Mouse (Mus musculus) intestine, postnatal 0 days (tissue): Measurements from ENCODE around the gene Sh3bgrl2. TPM values are rescaled to one million over a fixed set of nuclear protein-coding genes. Genes with fewer than 3 reads are reported as not detected.

Source experiments
- ATAC-seq: fragments of 200-750 bp; cut with Nextera tagmentation; 2 replicates; pipeline ENCODE4 v1.8.0; 2017; ENCODE audit warnings: mild to moderate bottlenecking, moderate TSS enrichment, moderate library complexity
- H3K27ac ChIP-seq: fragments of 300-500 bp; sonication (generic); 2 replicates; pipeline ENCODE4 v1.5.1; 2014; ENCODE audit warnings: mild to moderate bottlenecking, low read depth, low read length, moderate library complexity
- H3K27me3 ChIP-seq: fragments of 300-500 bp; sonication (generic); replicated peaks from 2 replicates; pipeline ENCODE4 v1.6.1; 2014; ENCODE audit warnings: low read length, mixed read lengths; ENCODE audit not compliant: control insufficient read depth, insufficient read depth
- H3K36me3 ChIP-seq: fragments of 300-500 bp; sonication (generic); 2 replicates; pipeline ENCODE4 v1.6.1; 2014; ENCODE audit warnings: mild to moderate bottlenecking, moderate library complexity; ENCODE audit not compliant: control insufficient read depth, insufficient read depth
- H3K4me1 ChIP-seq: fragments of 300-500 bp; sonication (generic); replicated peaks from 2 replicates; pipeline ENCODE4 v1.6.1; 2014; ENCODE audit warnings: antibody characterized with exemption, low read length, mixed read lengths; ENCODE audit not compliant: control insufficient read depth, insufficient read depth
- H3K4me2 ChIP-seq: fragments of 300-500 bp; sonication (generic); replicated peaks from 2 replicates; pipeline ENCODE4 v1.6.1; 2014; ENCODE audit warnings: low read depth, mild to moderate bottlenecking, moderate library complexity
- H3K4me3 ChIP-seq: fragments of 300-500 bp; sonication (generic); 2 replicates; pipeline ENCODE4 v1.5.1; 2014; ENCODE audit warnings: low read depth, low read length
- H3K9ac ChIP-seq: fragments of 300-500 bp; sonication (generic); 2 replicates; pipeline ENCODE4 v1.6.1; 2014; ENCODE audit warnings: mild to moderate bottlenecking, low read depth, low read length
- H3K9me3 ChIP-seq: fragments of 300-500 bp; sonication (generic); 2 replicates; pipeline ENCODE4 v1.6.1; 2016; ENCODE audit warnings: mixed run types; ENCODE audit not compliant: control insufficient read depth
- CTCF ChIP-seq: sonication (generic); IDR thresholded peaks from 2 replicates; pipeline ENCODE4 v1.5.1; 2016; ENCODE audit warnings: low read depth, mild to moderate bottlenecking, control low read depth, antibody characterized with exemption, moderate library complexity
- WGBS: fragments of 180-500 bp; shearing (Covaris S2); extraction: QIAGEN DNeasy Blood & Tissue Kit; methylation state at CpG from one replicate; pipeline ENCODE4 v1.1.7; 2014; 5-methylcytosine and 5-hydroxymethylcytosine counted together
- polyA plus RNA-seq: library from polyadenylated mRNA; unstranded; fragments of >200 nt; fragmentation: Nextera tagmentation; extraction: Ambion mirVana; gene quantifications from 2 replicates; pipeline ENCODE4 v1.2.1, GENCODE M21; 2015

Gene Sh3bgrl2
- polyA plus RNA-seq, 1 experiment from 2014 or later: 21.7 TPM

GRCm38 (mm10) chr9:83591848-83592456 is 43.8 kb downstream of the Sh3bgrl2 start:
- Histone ChIP-seq H3K27me3 (no peaks in the 10 kb centered on the region), H3K36me3 (no peaks in the 10 kb centered on the region), H3K4me3 (no peak overlapping the region), H3K4me1 (no peaks in the 10 kb centered on the region), H3K9ac (no peak overlapping the region), H3K4me2 (no peak overlapping the region), H3K27ac (no peak overlapping the region), H3K9me3 (no peaks in the 10 kb centered on the region)
- ATAC-seq: no peak
- WGBS: 83% methylated on average over 10 of the region's 10 CpGs
- TF ChIP-seq CTCF: no peak

- no peaks in the 10 kb centered on the region for H3K4me1 ChIP-seq
- no peaks in the 10 kb centered on the region for H3K36me3 ChIP-seq
- ATAC-seq: no peak
- 89% methylated on average over 5 of the region's 5 CpGs for WGBS
- H3K9ac ChIP-seq: no peak overlapping the region
- no peak overlapping the region for H3K27ac ChIP-seq
- H3K4me2 ChIP-seq: no peak overlapping the region
- H3K27me3 ChIP-seq: no peaks in the 10 kb centered on the region
- TF ChIP-seq CTCF: no peak
- H3K4me3 ChIP-seq: no peak overlapping the region
- H3K9me3 ChIP-seq: no peaks in the 10 kb centered on the region
These were observed 45.7 kb downstream of the Sh3bgrl2 start for GRCm38 (mm10) chr9:83593811-83594210.

GRCm38 (mm10) chr9:83596132-83596531 is 48.0 kb downstream of the Sh3bgrl2 start:
- Histone ChIP-seq H3K4me2 (no peak overlapping the region), H3K9ac (no peak overlapping the region), H3K4me1 (no peaks in the 10 kb centered on the region), H3K27ac (no peak overlapping the region), H3K4me3 (no peak overlapping the region), H3K36me3 (no peaks in the 10 kb centered on the region), H3K27me3 (no peaks in the 10 kb centered on the region), H3K9me3 (no peaks in the 10 kb centered on the region)
- no peak for ATAC-seq
- 87% methylated on average over 6 of the region's 6 CpGs for WGBS
- TF ChIP-seq CTCF: no peak

DNA sequence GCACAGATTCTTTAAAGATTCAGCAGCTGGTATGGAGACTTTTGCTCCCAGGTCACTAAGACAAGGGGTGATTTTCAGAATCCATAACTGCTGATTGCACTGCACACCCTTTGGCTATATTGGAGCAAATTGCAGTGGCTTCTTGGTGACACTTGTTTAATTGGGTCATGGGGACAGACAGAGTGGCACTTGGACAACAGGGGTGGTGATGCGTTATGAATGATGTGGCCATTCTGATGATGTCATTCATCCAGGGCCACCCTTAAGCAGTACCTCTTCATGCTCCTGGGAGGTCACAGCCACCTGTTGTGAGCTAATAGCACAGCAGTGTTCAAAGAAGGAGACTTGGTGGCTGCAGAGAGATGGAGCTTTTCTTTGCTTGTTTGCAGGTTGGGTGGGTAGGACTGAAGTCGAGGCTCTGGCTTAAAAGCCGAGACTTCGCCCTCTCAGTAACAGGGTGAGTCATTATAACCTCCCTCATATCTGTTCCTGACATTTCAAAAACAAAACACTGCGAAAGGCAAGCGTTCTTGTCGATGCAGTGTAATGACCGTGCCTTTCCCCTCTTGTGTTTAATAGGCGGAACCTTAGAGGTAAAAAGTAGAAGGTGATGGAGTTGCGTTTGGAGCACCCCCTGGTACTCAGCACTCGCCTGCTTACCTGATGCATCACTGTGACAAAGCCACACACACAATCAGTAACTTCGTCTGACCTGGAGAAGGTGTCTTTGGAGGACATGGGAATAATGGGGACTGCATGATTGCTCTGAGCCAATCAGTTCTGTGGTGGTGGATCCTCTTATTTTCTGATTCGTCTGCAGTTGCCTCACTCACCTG is 48.7 kb downstream of the Sh3bgrl2 start:
- no peaks in the 10 kb centered on the region for H3K27me3 ChIP-seq
- H3K9ac ChIP-seq: no peak overlapping the region
- no peak overlapping the region for H3K27ac ChIP-seq
- H3K4me1 ChIP-seq: no peaks in the 10 kb centered on the region
- no peaks in the 10 kb centered on the region for H3K36me3 ChIP-seq
- no peaks in the 10 kb centered on the region for H3K9me3 ChIP-seq
- no peak overlapping the region for H3K4me2 ChIP-seq
- TF ChIP-seq CTCF: no peak
- no peak for ATAC-seq
- H3K4me3 ChIP-seq: no peak overlapping the region
- WGBS: 82% methylated on average over 13 of the region's 13 CpGs

GRCm38 (mm10) chr9:83598047-83598446 is 49.9 kb downstream of the Sh3bgrl2 start:
- Histone ChIP-seq H3K4me3 (no peak overlapping the region), H3K27ac (no peak overlapping the region), H3K4me1 (no peaks in the 10 kb centered on the region), H3K4me2 (no peak overlapping the region), H3K36me3 (no peaks in the 10 kb centered on the region), H3K9me3 (no peaks in the 10 kb centered on the region), H3K27me3 (no peaks in the 10 kb centered on the region), H3K9ac (no peak overlapping the region)
- no peak for ATAC-seq
- TF ChIP-seq CTCF: no peak
- 84% methylated on average over 7 of the region's 7 CpGs for WGBS

DNA sequence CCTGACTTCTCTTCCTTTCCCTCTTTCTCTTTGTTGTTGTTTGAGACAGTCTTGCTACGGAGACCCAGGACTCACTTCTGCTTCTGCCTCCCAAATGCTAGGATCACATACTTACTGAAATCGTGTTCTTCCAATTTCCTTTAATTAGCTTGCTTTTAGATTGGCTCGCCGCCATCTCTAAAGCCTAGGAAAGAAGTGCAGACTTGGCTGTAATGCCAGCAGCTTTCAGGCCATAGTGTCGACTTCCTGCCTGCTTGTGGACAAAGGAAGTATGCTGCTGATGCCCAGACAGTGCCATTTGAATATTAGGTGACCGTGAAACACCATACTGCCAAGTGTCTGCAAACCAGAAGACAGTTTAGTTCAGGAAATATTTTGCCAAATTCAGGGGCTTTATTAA is 51.4 kb downstream of the Sh3bgrl2 start:
- Histone ChIP-seq H3K4me3 (no peak overlapping the region), H3K4me2 (no peak overlapping the region), H3K4me1 (no peaks in the 10 kb centered on the region), H3K9me3 (no peaks in the 10 kb centered on the region), H3K27ac (no peak overlapping the region), H3K36me3 (no peaks in the 10 kb centered on the region), H3K9ac (no peak overlapping the region), H3K27me3 (no peaks in the 10 kb centered on the region)
- WGBS: 63% methylated on average over 6 of the region's 6 CpGs
- TF ChIP-seq CTCF: no peak
- no peak for ATAC-seq
